Mouse (Mus musculus): ENCODE data around the gene Glud1. TPM values are rescaled to one million over a fixed set of nuclear protein-coding genes. Genes with fewer than 3 reads are reported as not detected.

The Glud1 gene
- polyA plus RNA-seq (2012; rRNA removed): 174 and 177 TPM in 2 replicates

GRCm38 (mm10) chr14:34310234-34310965, at the start of gene Glud1, which contains the start of gene Shld2:
Gene Glud1 (plus strand): TSS chr14:34310727.
Gene Shld2 (minus strand): TSS chr14:34310493.
- peak within 1 kb of the TSS; percentile 98 for H3K27ac ChIP-seq (ENCODE audit: insufficient read depth, low read length)
- peaks cover 3% of the 10 kb centered on the region for H3K4me1 ChIP-seq (ENCODE audit: control insufficient read depth, insufficient read depth, low read length)
- TF ChIP-seq POLR2A (IDR thresholded peaks at IDR 0.05; ENCODE audit: extremely low read depth, insufficient read depth, low read length) (peak; percentile 61), CTCF (IDR thresholded peaks at IDR 0.05; ENCODE audit: extremely low read depth, insufficient read depth, low read length) (no peak)
- H3K4me3 ChIP-seq (ENCODE audit: insufficient read depth, low read length): peak within 1 kb of the TSS; percentile 99

- TF ChIP-seq CTCF (IDR thresholded peaks at IDR 0.05; ENCODE audit: extremely low read depth, insufficient read depth, low read length) (no peak), POLR2A (IDR thresholded peaks at IDR 0.05; ENCODE audit: extremely low read depth, insufficient read depth, low read length) (no peak)
- H3K4me3 ChIP-seq (ENCODE audit: insufficient read depth, low read length): no peak overlapping the region
- H3K4me1 ChIP-seq (ENCODE audit: control insufficient read depth, insufficient read depth, low read length): no peaks in the 10 kb centered on the region
Measured at GRCm38 (mm10) chr14:34268046-34268445, 42.5 kb upstream of the Glud1 start.

GRCm38 (mm10) chr14:34273280-34273679, 37.2 kb upstream of the Glud1 start:
- TF ChIP-seq POLR2A (IDR thresholded peaks at IDR 0.05; ENCODE audit: extremely low read depth, insufficient read depth, low read length) (no peak), CTCF (IDR thresholded peaks at IDR 0.05; ENCODE audit: extremely low read depth, insufficient read depth, low read length) (no peak)
- no peak overlapping the region for H3K27ac ChIP-seq (ENCODE audit: insufficient read depth, low read length)
- H3K4me3 ChIP-seq (ENCODE audit: insufficient read depth, low read length): no peak overlapping the region
- H3K4me1 ChIP-seq (ENCODE audit: control insufficient read depth, insufficient read depth, low read length): no peaks in the 10 kb centered on the region

More at GRCm38 (mm10) chr14:34268046-34268445, 42.5 kb upstream of the Glud1 start:
- H3K27ac ChIP-seq (ENCODE audit: insufficient read depth, low read length): no peak overlapping the region

GRCm38 (mm10) chr14:34274141-34274540, 36.4 kb upstream of the Glud1 start:
- Histone ChIP-seq H3K4me1 (ENCODE audit: control insufficient read depth, insufficient read depth, low read length) (no peaks in the 10 kb centered on the region), H3K4me3 (ENCODE audit: insufficient read depth, low read length) (no peak overlapping the region), H3K27ac (ENCODE audit: insufficient read depth, low read length) (no peak overlapping the region)
- TF ChIP-seq CTCF (IDR thresholded peaks at IDR 0.05; ENCODE audit: extremely low read depth, insufficient read depth, low read length) (no peak), POLR2A (IDR thresholded peaks at IDR 0.05; ENCODE audit: extremely low read depth, insufficient read depth, low read length) (no peak)

- Histone ChIP-seq H3K4me1 (ENCODE audit: control insufficient read depth, insufficient read depth, low read length) (no peaks in the 10 kb centered on the region), H3K4me3 (ENCODE audit: insufficient read depth, low read length) (no peak overlapping the region), H3K27ac (ENCODE audit: insufficient read depth, low read length) (no peak overlapping the region)
- TF ChIP-seq CTCF (IDR thresholded peaks at IDR 0.05; ENCODE audit: extremely low read depth, insufficient read depth, low read length) (no peak), POLR2A (IDR thresholded peaks at IDR 0.05; ENCODE audit: extremely low read depth, insufficient read depth, low read length) (no peak)
Measured at GRCm38 (mm10) chr14:34275225-34275624, 35.3 kb upstream of the Glud1 start.

GRCm38 (mm10) chr14:34279726-34280125, 30.8 kb upstream of the Glud1 start:
- Histone ChIP-seq H3K4me3 (ENCODE audit: insufficient read depth, low read length) (no peak overlapping the region), H3K27ac (ENCODE audit: insufficient read depth, low read length) (no peak overlapping the region), H3K4me1 (ENCODE audit: control insufficient read depth, insufficient read depth, low read length) (no peaks in the 10 kb centered on the region)
- no peak for TF ChIP-seq POLR2A (IDR thresholded peaks at IDR 0.05; ENCODE audit: extremely low read depth, insufficient read depth, low read length)
- no peak for TF ChIP-seq CTCF (IDR thresholded peaks at IDR 0.05; ENCODE audit: extremely low read depth, insufficient read depth, low read length)

- no peak overlapping the region for H3K4me3 ChIP-seq (ENCODE audit: insufficient read depth, low read length)
- TF ChIP-seq CTCF (IDR thresholded peaks at IDR 0.05; ENCODE audit: extremely low read depth, insufficient read depth, low read length): no peak
- TF ChIP-seq POLR2A (IDR thresholded peaks at IDR 0.05; ENCODE audit: extremely low read depth, insufficient read depth, low read length): no peak
- H3K27ac ChIP-seq (ENCODE audit: insufficient read depth, low read length): no peak overlapping the region
- H3K4me1 ChIP-seq (ENCODE audit: control insufficient read depth, insufficient read depth, low read length): no peaks in the 10 kb centered on the region
Measured at GRCm38 (mm10) chr14:34280798-34281197, 29.7 kb upstream of the Glud1 start.

- Histone ChIP-seq H3K4me3 (ENCODE audit: insufficient read depth, low read length) (no peak overlapping the region), H3K27ac (ENCODE audit: insufficient read depth, low read length) (no peak overlapping the region), H3K4me1 (ENCODE audit: control insufficient read depth, insufficient read depth, low read length) (no peaks in the 10 kb centered on the region)
- TF ChIP-seq CTCF (IDR thresholded peaks at IDR 0.05; ENCODE audit: extremely low read depth, insufficient read depth, low read length) (no peak), POLR2A (IDR thresholded peaks at IDR 0.05; ENCODE audit: extremely low read depth, insufficient read depth, low read length) (no peak)
Measured at GRCm38 (mm10) chr14:34281736-34282269, 28.7 kb upstream of the Glud1 start.

GRCm38 (mm10) chr14:34288396-34288795, 22.1 kb upstream of the Glud1 start:
- TF ChIP-seq POLR2A (IDR thresholded peaks at IDR 0.05; ENCODE audit: extremely low read depth, insufficient read depth, low read length): no peak
- TF ChIP-seq CTCF (IDR thresholded peaks at IDR 0.05; ENCODE audit: extremely low read depth, insufficient read depth, low read length): no peak
- no peak overlapping the region for H3K4me3 ChIP-seq (ENCODE audit: insufficient read depth, low read length)
- no peaks in the 10 kb centered on the region for H3K4me1 ChIP-seq (ENCODE audit: control insufficient read depth, insufficient read depth, low read length)
- H3K27ac ChIP-seq (ENCODE audit: insufficient read depth, low read length): no peak overlapping the region
